Mouse (Mus musculus) liver, embryonic 12.5 days (tissue): ENCODE measurements around the gene Abcg5. TPM values are rescaled to one million over a fixed set of nuclear protein-coding genes. Genes with fewer than 3 reads are reported as not detected.

Source experiments
- ATAC-seq: fragments of 200-750 bp; cut with Nextera tagmentation; 2 replicates; pipeline ENCODE4 v1.8.0; 2017; ENCODE audit warnings: moderate number of reproducible peaks, mild to moderate bottlenecking, moderate library complexity
- H3K27ac ChIP-seq: fragments of 300-500 bp; sonication (generic); 2 replicates; pipeline ENCODE4 v1.5.1; 2016; ENCODE audit warnings: mild to moderate bottlenecking
- H3K27me3 ChIP-seq: fragments of 300-500 bp; sonication (generic); replicated peaks from 2 replicates; pipeline ENCODE4 v1.6.1; 2016; ENCODE audit warnings: mild to moderate bottlenecking, moderate library complexity
- H3K36me3 ChIP-seq: fragments of 300-500 bp; sonication (generic); 2 replicates; pipeline ENCODE4 v1.6.1; 2016; ENCODE audit warnings: mild to moderate bottlenecking, moderate library complexity
- H3K4me1 ChIP-seq: fragments of 300-500 bp; sonication (generic); 2 replicates; pipeline ENCODE4 v1.6.1; 2016
- H3K4me2 ChIP-seq: fragments of 300-500 bp; sonication (generic); 2 replicates; pipeline ENCODE4 v1.6.1; 2016; ENCODE audit warnings: mild to moderate bottlenecking, moderate library complexity
- H3K4me3 ChIP-seq: fragments of 300-500 bp; sonication (generic); 2 replicates; pipeline ENCODE4 v1.5.1; 2016; ENCODE audit warnings: mild to moderate bottlenecking, moderate library complexity
- H3K9ac ChIP-seq: fragments of 300-500 bp; sonication (generic); 2 replicates; pipeline ENCODE4 v1.6.1; 2016; ENCODE audit warnings: mild to moderate bottlenecking, moderate library complexity
- H3K9me3 ChIP-seq: fragments of 300-500 bp; sonication (generic); replicated peaks from 2 replicates; pipeline ENCODE4 v1.6.1; 2016; ENCODE audit warnings: mild to moderate bottlenecking, moderate library complexity
- WGBS: fragments of 180-500 bp; shearing (Covaris S2); methylation state at CpG from one replicate; pipeline ENCODE4 v1.1.7; 2016; ENCODE audit not compliant: insufficient replicate concordance; 5-methylcytosine and 5-hydroxymethylcytosine counted together
- polyA plus RNA-seq: library from polyadenylated mRNA; unstranded; fragments of >200 nt; fragmentation: Nextera tagmentation; extraction: Ambion mirVana; gene quantifications from 2 replicates; pipeline ENCODE4 v1.2.1, GENCODE M21; 2016

The Abcg5 gene
- polyA plus RNA-seq, 1 experiment from 2014 or later = 0.14 TPM

GRCm38 (mm10) chr17:84684284-84684683 lies 1.5 kb upstream of the Abcg5 start:
- 16% methylated on average over 6 of the region's 6 CpGs for WGBS
- H3K36me3 ChIP-seq = no peaks in the 10 kb centered on the region
- H3K9ac ChIP-seq = no peak overlapping the region
- H3K4me3 ChIP-seq = no peak overlapping the region
- no peak overlapping the region for H3K27ac ChIP-seq
- H3K4me1 ChIP-seq = no peaks in the 10 kb centered on the region
- no peak overlapping the region for H3K4me2 ChIP-seq
- no peak for ATAC-seq
- no peaks in the 10 kb centered on the region for H3K9me3 ChIP-seq
- H3K27me3 ChIP-seq = no peaks in the 10 kb centered on the region

DNA sequence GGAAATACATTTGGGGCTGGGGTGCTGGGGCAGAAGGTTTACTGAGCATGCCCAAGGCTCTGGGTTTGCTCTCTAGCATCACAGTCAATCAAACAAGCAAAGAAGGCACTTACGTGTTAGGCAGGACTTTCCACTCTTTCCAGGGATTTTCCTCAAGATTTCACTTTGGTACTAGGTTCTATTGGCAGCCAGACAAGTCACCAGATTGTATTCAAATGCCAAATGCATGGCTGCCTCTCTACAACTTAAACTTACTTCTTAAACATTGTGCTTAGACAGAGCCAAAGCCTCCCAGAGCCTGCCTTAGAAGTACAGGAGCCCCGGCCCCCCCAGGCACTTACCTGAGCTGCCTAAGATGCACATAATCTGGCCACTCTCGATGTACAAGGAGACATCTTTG lies 1.1 kb downstream of the Abcg5 start:
- H3K27ac ChIP-seq = no peak overlapping the region
- no peak overlapping the region for H3K4me2 ChIP-seq
- H3K9ac ChIP-seq = no peak overlapping the region
- no peak overlapping the region for H3K4me3 ChIP-seq
- no peaks in the 10 kb centered on the region for H3K9me3 ChIP-seq
- no peak for ATAC-seq
- H3K36me3 ChIP-seq = no peaks in the 10 kb centered on the region
- WGBS = 51% methylated on average over 3 of the region's 3 CpGs
- H3K4me1 ChIP-seq = no peaks in the 10 kb centered on the region
- peaks cover 4% of the 10 kb centered on the region for H3K27me3 ChIP-seq

DNA sequence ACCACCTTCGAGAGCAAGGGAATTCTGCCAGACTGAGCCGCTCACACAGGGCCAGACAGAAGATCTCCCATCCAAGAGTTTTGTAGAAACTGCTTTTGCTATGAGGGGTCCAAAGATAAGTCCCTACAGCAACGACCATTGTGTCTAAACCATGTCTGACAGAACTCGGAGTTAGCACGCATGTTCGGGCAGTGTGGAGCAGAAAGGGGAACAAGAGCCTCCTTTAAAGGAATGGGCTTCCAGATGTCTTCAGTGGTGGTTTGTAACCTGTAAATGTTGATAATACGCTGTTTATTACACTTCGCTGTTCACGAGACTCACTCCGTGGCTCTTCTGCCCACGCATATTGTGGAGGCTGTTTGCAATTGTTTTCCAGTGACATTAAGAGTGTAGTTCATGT lies 5.2 kb downstream of the Abcg5 start:
- Histone ChIP-seq H3K4me1 (no peaks in the 10 kb centered on the region), H3K27ac (no peak overlapping the region), H3K9ac (no peak overlapping the region), H3K36me3 (no peaks in the 10 kb centered on the region), H3K27me3 (peaks cover 36% of the 10 kb centered on the region), H3K4me3 (no peak overlapping the region), H3K4me2 (no peak overlapping the region), H3K9me3 (no peaks in the 10 kb centered on the region)
- no peak for ATAC-seq
- WGBS = 65% methylated on average over 11 of the region's 11 CpGs

DNA sequence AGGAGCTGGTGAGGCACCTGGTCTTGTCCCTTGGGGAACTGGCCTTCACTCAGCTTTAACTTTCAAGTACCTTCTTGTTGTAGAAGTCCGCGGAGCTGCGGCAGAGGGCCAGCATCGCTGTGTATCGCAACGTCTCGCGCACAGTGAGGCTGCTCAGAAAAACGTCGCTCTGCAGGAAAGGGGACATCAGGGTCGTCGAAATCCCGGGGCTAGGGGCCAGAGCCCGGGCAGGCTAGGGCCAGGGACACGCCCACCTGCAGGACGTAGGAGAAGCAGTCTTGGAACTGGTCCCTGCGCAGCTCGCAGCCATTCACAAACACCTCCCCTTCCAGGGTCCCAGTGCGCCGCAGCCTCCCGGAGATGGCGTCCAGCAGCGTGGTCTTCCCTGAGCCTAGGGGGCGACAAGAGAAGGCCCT lies 6.9 kb downstream of the Abcg5 start, which contains the start of gene Abcg8:
Gene Abcg8, plus strand, starts transcription at position 352 of the 416 bp plus-strand sequence.
- H3K9me3 ChIP-seq = no peaks in the 10 kb centered on the region
- ATAC-seq = no peak

GRCm38 (mm10) chr17:84675204-84675603 lies 7.6 kb downstream of the Abcg5 start:
- 49% methylated on average over 4 of the region's 4 CpGs for WGBS
- no peak for ATAC-seq
- H3K4me1 ChIP-seq = no peaks in the 10 kb centered on the region

More for the DNA sequence above, 6.9 kb downstream of the Abcg5 start, which contains the start of gene Abcg8:
- H3K36me3 ChIP-seq = no peaks in the 10 kb centered on the region
- H3K4me3 ChIP-seq = peak within 1 kb of the TSS; percentile 21
- no peak within 1 kb of the TSS for H3K27ac ChIP-seq
- 3% methylated on average over 24 of the region's 24 CpGs for WGBS
- H3K4me2 ChIP-seq = peak within 1 kb of the TSS; percentile 62
- H3K27me3 ChIP-seq = peaks cover 37% of the 10 kb centered on the region
- H3K9ac ChIP-seq = no peak within 1 kb of the TSS
- no peaks in the 10 kb centered on the region for H3K4me1 ChIP-seq

DNA sequence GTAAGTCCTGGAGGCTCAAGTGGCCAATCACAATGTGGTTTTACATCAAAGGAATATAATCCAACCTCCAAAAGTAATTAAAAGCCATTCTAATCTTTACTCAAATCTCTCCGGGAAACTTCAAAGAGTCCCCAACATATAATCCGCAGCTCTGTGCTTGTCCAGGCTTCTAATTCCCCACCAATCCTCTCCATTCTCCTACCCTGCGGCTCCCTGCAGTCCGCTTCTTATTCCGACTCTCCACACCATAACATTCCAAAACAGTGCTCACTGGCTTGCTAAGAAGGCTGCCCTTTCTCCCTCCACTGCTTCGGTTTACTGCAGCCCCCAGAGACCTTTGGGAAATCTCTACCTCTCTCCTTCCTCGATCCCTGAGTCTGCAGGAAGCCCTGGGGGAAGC lies 8.8 kb downstream of the Abcg5 start:
- Histone ChIP-seq H3K4me2 (no peak overlapping the region), H3K4me1 (no peaks in the 10 kb centered on the region), H3K27me3 (peaks cover 37% of the 10 kb centered on the region), H3K9me3 (no peaks in the 10 kb centered on the region), H3K27ac (no peak overlapping the region), H3K4me3 (no peak overlapping the region), H3K36me3 (no peaks in the 10 kb centered on the region), H3K9ac (no peak overlapping the region)
- ATAC-seq = no peak
- WGBS = 52% methylated on average over 7 of the region's 7 CpGs

More at GRCm38 (mm10) chr17:84675204-84675603, 7.6 kb downstream of the Abcg5 start:
- H3K27ac ChIP-seq = no peak overlapping the region
- H3K27me3 ChIP-seq = peaks cover 37% of the 10 kb centered on the region
- H3K4me3 ChIP-seq = no peak overlapping the region
- no peaks in the 10 kb centered on the region for H3K36me3 ChIP-seq
- no peaks in the 10 kb centered on the region for H3K9me3 ChIP-seq
- no peak overlapping the region for H3K9ac ChIP-seq
- H3K4me2 ChIP-seq = no peak overlapping the region

- no peak overlapping the region for H3K27ac ChIP-seq
- H3K9me3 ChIP-seq = no peaks in the 10 kb centered on the region
- no peaks in the 10 kb centered on the region for H3K36me3 ChIP-seq
- H3K4me3 ChIP-seq = no peak overlapping the region
- no peak overlapping the region for H3K9ac ChIP-seq
- no peaks in the 10 kb centered on the region for H3K4me1 ChIP-seq
- ATAC-seq = no peak
- 59% methylated on average over 16 of the region's 16 CpGs for WGBS
- H3K4me2 ChIP-seq = no peak overlapping the region
- peaks cover 42% of the 10 kb centered on the region for H3K27me3 ChIP-seq
These were observed 10.1 kb downstream of the Abcg5 start for GRCm38 (mm10) chr17:84672376-84673369.

- H3K4me3 ChIP-seq = no peak overlapping the region
- H3K9ac ChIP-seq = no peak overlapping the region
- no peak overlapping the region for H3K4me2 ChIP-seq
- 77% methylated on average over 3 of the region's 3 CpGs for WGBS
- H3K9me3 ChIP-seq = no peaks in the 10 kb centered on the region
- H3K27me3 ChIP-seq = peaks cover 12% of the 10 kb centered on the region; the same call in 1 of the 2 replicates
- H3K4me1 ChIP-seq = no peaks in the 10 kb centered on the region
- H3K27ac ChIP-seq = no peak overlapping the region
- H3K36me3 ChIP-seq = no peaks in the 10 kb centered on the region
- no peak for ATAC-seq
These were observed 15.0 kb downstream of the Abcg5 start for GRCm38 (mm10) chr17:84667848-84668247.

GRCm38 (mm10) chr17:84665691-84666090 lies 17.1 kb downstream of the Abcg5 start:
- no peak overlapping the region for H3K4me3 ChIP-seq
- no peaks in the 10 kb centered on the region for H3K9me3 ChIP-seq
- ATAC-seq = no peak
- no peaks in the 10 kb centered on the region for H3K36me3 ChIP-seq
- no peaks in the 10 kb centered on the region for H3K4me1 ChIP-seq
- 27% methylated on average over 9 of the region's 9 CpGs for WGBS
- H3K27ac ChIP-seq = no peak overlapping the region
- H3K4me2 ChIP-seq = no peak overlapping the region
- no peak overlapping the region for H3K9ac ChIP-seq
- peaks cover 8% of the 10 kb centered on the region; the same call in 1 of the 2 replicates for H3K27me3 ChIP-seq

- no peak overlapping the region for H3K4me3 ChIP-seq
- no peak for ATAC-seq
- no peak overlapping the region for H3K4me2 ChIP-seq
- H3K9me3 ChIP-seq = no peaks in the 10 kb centered on the region
- WGBS = 65% methylated on average over 10 of the region's 10 CpGs
- H3K27ac ChIP-seq = no peak overlapping the region
- no peaks in the 10 kb centered on the region for H3K4me1 ChIP-seq
- no peaks in the 10 kb centered on the region for H3K36me3 ChIP-seq
- H3K9ac ChIP-seq = no peak overlapping the region
- peaks cover 8% of the 10 kb centered on the region; the same call in 1 of the 2 replicates for H3K27me3 ChIP-seq
These were observed 17.8 kb downstream of the Abcg5 start for GRCm38 (mm10) chr17:84665053-84665452.

- no peaks in the 10 kb centered on the region for H3K9me3 ChIP-seq
- no peak overlapping the region for H3K27ac ChIP-seq
- H3K4me2 ChIP-seq = no peak overlapping the region
- no peak for ATAC-seq
- no peak overlapping the region for H3K9ac ChIP-seq
- no peaks in the 10 kb centered on the region for H3K36me3 ChIP-seq
- WGBS = 71% methylated on average over 8 of the region's 8 CpGs
- H3K4me1 ChIP-seq = no peaks in the 10 kb centered on the region
- H3K27me3 ChIP-seq = no peaks in the 10 kb centered on the region
- no peak overlapping the region for H3K4me3 ChIP-seq
These were observed 23.9 kb downstream of the Abcg5 start for GRCm38 (mm10) chr17:84658951-84659350.

DNA sequence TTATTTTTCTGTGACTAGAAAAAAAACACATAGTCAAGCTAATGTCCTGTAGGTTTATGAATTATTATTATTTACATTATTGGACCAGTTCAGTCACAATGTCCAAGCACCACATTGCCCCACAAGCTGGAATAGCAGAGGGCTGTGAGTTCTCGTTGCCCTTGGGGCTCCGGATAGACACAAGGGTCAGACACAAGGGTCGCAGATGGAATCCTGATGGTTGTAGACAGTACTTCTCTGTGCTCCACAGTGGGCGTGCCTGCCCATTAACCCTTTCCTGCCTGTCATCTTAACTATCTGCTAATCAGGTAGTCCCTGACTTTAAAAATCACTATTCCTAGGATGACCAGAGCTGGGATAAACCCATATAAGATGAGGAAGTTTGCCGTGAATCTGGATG lies 24.6 kb downstream of the Abcg5 start:
- no peak overlapping the region for H3K4me3 ChIP-seq
- ATAC-seq = no peak
- no peaks in the 10 kb centered on the region for H3K4me1 ChIP-seq
- H3K27ac ChIP-seq = no peak overlapping the region
- 53% methylated on average over 5 of the region's 5 CpGs for WGBS
- no peaks in the 10 kb centered on the region for H3K9me3 ChIP-seq
- H3K36me3 ChIP-seq = no peaks in the 10 kb centered on the region
- H3K27me3 ChIP-seq = no peaks in the 10 kb centered on the region
- H3K9ac ChIP-seq = no peak overlapping the region
- H3K4me2 ChIP-seq = no peak overlapping the region
